In the genomic region with DNA sequence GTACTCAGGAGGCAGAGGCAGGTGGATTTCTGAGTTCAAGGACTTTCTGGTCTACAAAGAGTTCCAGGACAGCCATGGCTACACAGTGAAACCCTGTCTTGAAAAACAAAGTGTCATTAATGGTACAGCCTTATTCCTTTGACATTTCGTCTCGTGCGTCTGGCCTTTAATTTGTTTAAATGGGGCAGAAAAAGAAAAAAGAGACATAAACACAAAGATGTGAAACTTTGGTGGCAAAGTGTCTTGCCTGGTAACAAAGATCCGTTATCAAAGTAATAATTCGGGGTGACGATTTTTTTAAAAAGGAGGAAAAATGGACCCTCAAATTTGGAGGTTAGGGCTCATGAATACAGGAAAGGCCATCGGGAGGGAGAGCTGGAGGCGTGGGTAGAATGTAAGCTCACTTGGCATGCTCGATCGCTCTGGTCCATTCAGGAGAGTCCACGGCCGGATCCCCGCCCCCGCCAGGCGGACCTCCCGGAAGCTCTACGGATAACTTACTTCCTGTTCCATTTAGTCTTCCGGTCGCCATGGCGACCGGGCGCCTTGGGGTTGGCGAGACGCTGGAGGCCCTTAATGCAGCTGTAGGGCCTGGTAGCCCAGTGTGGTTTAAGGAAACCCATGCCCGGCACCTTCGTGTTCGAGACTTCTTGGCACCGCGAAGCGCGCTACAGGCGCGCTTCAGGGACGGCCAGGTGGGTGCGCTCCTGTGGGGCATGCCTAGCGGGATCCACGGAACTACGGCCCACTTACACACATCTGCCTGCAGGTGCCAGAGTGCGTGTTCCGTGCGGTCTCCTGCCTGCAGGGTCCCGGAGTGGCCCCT, we compare ENCODE assay signal across 8 mouse cellular contexts. TPM values are rescaled to one million over a fixed set of nuclear protein-coding genes. Genes with fewer than 3 reads are reported as not detected.
A peak's percentile ranks its signal among the peaks of the same experiment; 100 is the strongest.
DNase-seq lines count a peak whose midpoint lies in the region; ATAC-seq and TF ChIP-seq lines count a peak whose summit lies in the region.

Gene Dalrd3, plus strand, starts transcription at position 506 of the 826 bp plus-strand sequence.

- H3K4me1 ChIP-seq in heart, embryonic 14.5 days (ENCODE audit: control insufficient read depth in 2 of 2, insufficient read depth in 2 of 2, low read length in 2 of 2): peaks cover 14 to 31% of the 10 kb centered on the region in 2 experiments
- peaks cover 40% of the 10 kb centered on the region for H3K4me1 ChIP-seq in liver, embryonic 16.5 days (ENCODE audit: control insufficient read depth, low read depth, low read length)
- peaks cover 64% of the 10 kb centered on the region for H3K4me1 ChIP-seq in neural tube, embryonic 13.5 days (replicated peaks)
- peaks cover 20% of the 10 kb centered on the region for H3K4me1 ChIP-seq in testis, adult 2 months (ENCODE audit: control insufficient read depth, insufficient read depth, low read length)

- H3K27ac ChIP-seq in heart, embryonic 14.5 days (replicated peaks in 1 of 2; ENCODE audit: control insufficient read depth in 1 of 2, insufficient read depth in 1 of 2, low read depth in 2 of 2, low read length in 2 of 2): peak within 1 kb of the TSS in 1 of 2 experiments; percentile 39; a peak in 2 of 4 replicates
- H3K27ac ChIP-seq in liver, embryonic 16.5 days (ENCODE audit: low read length): peak within 1 kb of the TSS; percentile 46
- peak within 1 kb of the TSS; percentile 77 for H3K27ac ChIP-seq in neural tube, embryonic 13.5 days (replicated peaks)
- peak within 1 kb of the TSS; percentile 95 for H3K27ac ChIP-seq in testis, adult 2 months (ENCODE audit: control insufficient read depth, insufficient read depth, low read depth, low read length)

- no peaks in the 10 kb centered on the region for H3K27me3 ChIP-seq in heart, embryonic 14.5 days (ENCODE audit: control insufficient read depth, insufficient read depth, low read length)
- no peaks in the 10 kb centered on the region for H3K27me3 ChIP-seq in liver, embryonic 16.5 days (ENCODE audit: control insufficient read depth, insufficient read depth, low read depth, low read length)
- no peaks in the 10 kb centered on the region for H3K27me3 ChIP-seq in neural tube, embryonic 13.5 days
- no peaks in the 10 kb centered on the region for H3K27me3 ChIP-seq in testis, adult 2 months (ENCODE audit: control insufficient read depth, insufficient read depth, low read length)

- peak within 1 kb of the TSS; percentile 96 for H3K4me2 ChIP-seq in heart, embryonic 14.5 days (ENCODE audit: low read length)
- H3K4me2 ChIP-seq in liver, embryonic 16.5 days (ENCODE audit: low read depth, low read length): peak within 1 kb of the TSS; percentile 96
- peak within 1 kb of the TSS; percentile 98 for H3K4me2 ChIP-seq in neural tube, embryonic 13.5 days

- TF ChIP-seq CTCF in testis, adult 2 months (IDR thresholded peaks at IDR 0.05; ENCODE audit: control insufficient read depth, insufficient read depth, insufficient replicate concordance, low read depth, low read length): no peak; the same call in 1 of the 2 replicates

- 0 out of 2 replicates have a peak, but pooled peaks have one; percentile 19 for ATAC-seq in heart, embryonic 14.5 days (ENCODE audit: insufficient number of reproducible peaks, insufficient read depth, low FRiP score, low read depth)
- ATAC-seq in liver, embryonic 16.5 days (ENCODE audit: low read depth): peak; percentile 62
- ATAC-seq in neural tube, embryonic 13.5 days (ENCODE audit: low read depth): peak; percentile 58

- DNase-seq in CD8-positive naive resting alpha-beta T cell, adult 2 months (ENCODE audit: low read depth in 2 of 2, low spot score in 2 of 2): peak; percentile 66 to 76
- DNase-seq in c-Kit-negative CD71-positive TER-119-positive erythroid progenitor cells, embryonic 14.5 days (ENCODE audit: low read depth, low spot score): peak; percentile 78
- peak; percentile 81 for DNase-seq in fibroblast of lung, adult 2 months (ENCODE audit: low read depth)
- DNase-seq in kidney, postnatal 14 days: peak; percentile 96

- TF ChIP-seq POLR2A in testis, adult 2 months (IDR thresholded peaks at IDR 0.05; ENCODE audit: control insufficient read depth, low read depth, low read length): peak; percentile 59; the same call in 1 of the 2 replicates

- H3K4me3 ChIP-seq in heart, embryonic 14.5 days (ENCODE audit: control insufficient read depth in 1 of 2, insufficient read depth in 1 of 2, low read depth in 1 of 2, low read length in 2 of 2): peak within 1 kb of the TSS; percentile 66 to 81
- peak within 1 kb of the TSS; percentile 87 for H3K4me3 ChIP-seq in liver, embryonic 16.5 days (ENCODE audit: low read depth, low read length)
- H3K4me3 ChIP-seq in neural tube, embryonic 13.5 days: peak within 1 kb of the TSS; percentile 67
- H3K4me3 ChIP-seq in testis, adult 2 months (ENCODE audit: control insufficient read depth, low read depth, low read length): peak within 1 kb of the TSS; percentile 98

- 7% methylated on average over 42 of the region's 42 CpGs for WGBS in heart, embryonic 14.5 days
- WGBS in liver, embryonic 16.5 days (ENCODE audit: insufficient replicate concordance): 4% methylated on average over 42 of the region's 42 CpGs
- WGBS in neural tube, embryonic 13.5 days: 6% methylated on average over 42 of the region's 42 CpGs

- H3K9me3 ChIP-seq in heart, embryonic 14.5 days (ENCODE audit: control insufficient read depth, low read length): no peaks in the 10 kb centered on the region
- H3K9me3 ChIP-seq in liver, embryonic 16.5 days (replicated peaks; ENCODE audit: control insufficient read depth, low read length): no peaks in the 10 kb centered on the region
- H3K9me3 ChIP-seq in neural tube, embryonic 13.5 days: no peaks in the 10 kb centered on the region

- H3K9ac ChIP-seq in heart, embryonic 14.5 days (ENCODE audit: low read length): peak within 1 kb of the TSS; percentile 80
- H3K9ac ChIP-seq in liver, embryonic 16.5 days (ENCODE audit: low read depth, low read length): peak within 1 kb of the TSS; percentile 74
- peak within 1 kb of the TSS; percentile 75 for H3K9ac ChIP-seq in neural tube, embryonic 13.5 days

- peaks cover 52% of the 10 kb centered on the region for H3K36me3 ChIP-seq in heart, embryonic 14.5 days (ENCODE audit: control insufficient read depth, insufficient read depth, low read length)
- peaks cover 7% of the 10 kb centered on the region for H3K36me3 ChIP-seq in liver, embryonic 16.5 days (ENCODE audit: control insufficient read depth, insufficient read depth)
- peaks cover 55% of the 10 kb centered on the region for H3K36me3 ChIP-seq in neural tube, embryonic 13.5 days
- H3K36me3 ChIP-seq in testis, adult 2 months (ENCODE audit: control insufficient read depth, insufficient read depth, low read length): no peaks in the 10 kb centered on the region; the same call in none of the 2 replicates

RNA-seq across cellular contexts. Expression of gene Dalrd3, which starts in this region (rescaled TPM):
- 71.8 and 71.9 TPM in 2 replicates for polyA plus RNA-seq in heart, embryonic 14.5 days (2014; fragmentation: Nextera tagmentation; extraction: Ambion mirVana)
- 27.3 and 30.0 TPM in 2 replicates for polyA plus RNA-seq in liver, embryonic 16.5 days (2015; fragmentation: Nextera tagmentation; extraction: Ambion mirVana)
- polyA plus RNA-seq in neural tube, embryonic 13.5 days (2015; fragmentation: Nextera tagmentation; extraction: Ambion mirVana): 267 and 294 TPM in 2 replicates
- polyA plus RNA-seq in testis, adult 2 months (2012; rRNA removed): 184 and 185 TPM in 2 replicates
